7 mouse cellular contexts compared by ENCODE assay signal in the genomic region with DNA sequence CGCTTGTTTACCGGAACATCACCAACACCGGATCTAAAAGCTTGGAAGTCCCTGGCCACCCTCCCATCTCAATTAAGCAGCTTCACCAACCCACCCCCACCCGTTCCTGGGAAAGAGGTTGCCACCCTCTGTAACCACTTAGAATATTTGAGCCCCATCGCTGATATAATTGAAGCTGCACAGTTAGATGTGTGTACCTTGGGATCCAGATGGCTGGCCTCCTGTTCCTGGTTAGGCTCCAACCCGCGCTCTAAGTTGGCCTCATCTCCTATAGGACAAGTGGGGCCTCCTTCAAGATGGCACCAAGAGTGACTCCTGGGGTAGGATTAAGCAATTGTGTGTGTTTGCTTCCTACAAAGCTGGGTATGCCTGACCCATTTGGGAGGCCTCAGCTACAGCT.
DNase-seq lines count a peak whose midpoint lies in the region; ATAC-seq and TF ChIP-seq lines count a peak whose summit lies in the region.

No protein-coding gene starts in this region.

- H3K4me1 ChIP-seq in forebrain, embryonic 12.5 days, result peaks cover 12% of the 10 kb centered on the region
- peaks cover 59% of the 10 kb centered on the region for H3K4me1 ChIP-seq in liver, embryonic 15.5 days (replicated peaks)

- intact Hi-C loops in gastrocnemius, postnatal 36 days (cut with DNase I), result no loop called here

- no peak overlapping the region for H3K4me3 ChIP-seq in layer of hippocampus, adult 2 months
- no peak overlapping the region for H3K4me3 ChIP-seq in forebrain, embryonic 12.5 days (replicated peaks)
- H3K4me3 ChIP-seq in liver, embryonic 15.5 days (replicated peaks), result no peak overlapping the region

- 0 out of 2 replicates have a peak overlapping the region, but pooled peaks have one; percentile 7 for H3K9ac ChIP-seq in forebrain, embryonic 12.5 days
- no peak overlapping the region for H3K9ac ChIP-seq in liver, embryonic 15.5 days

- H3K27ac ChIP-seq in layer of hippocampus, adult 2 months, result peak overlapping the region; percentile 76
- peak overlapping the region; percentile 66; the same call in 1 of the 2 replicates for H3K27ac ChIP-seq in forebrain, embryonic 12.5 days
- no peak overlapping the region; the same call in 1 of the 2 replicates for H3K27ac ChIP-seq in liver, embryonic 15.5 days (replicated peaks)

- H3K9me3 ChIP-seq in forebrain, embryonic 12.5 days, result no peaks in the 10 kb centered on the region
- no peaks in the 10 kb centered on the region for H3K9me3 ChIP-seq in liver, embryonic 15.5 days (replicated peaks)

- no peaks in the 10 kb centered on the region for H3K36me3 ChIP-seq in forebrain, embryonic 12.5 days (replicated peaks)
- no peaks in the 10 kb centered on the region for H3K36me3 ChIP-seq in liver, embryonic 15.5 days (replicated peaks)

- ATAC-seq in forebrain, embryonic 12.5 days (ENCODE audit: low FRiP score), result peak; percentile 33; the same call in 1 of the 2 replicates
- ATAC-seq in liver, embryonic 15.5 days (ENCODE audit: insufficient read depth), result no peak

- 0 out of 2 replicates have a peak, but pooled peaks cover 4% of the 10 kb centered on the region for H3K27me3 ChIP-seq in forebrain, embryonic 12.5 days
- no peaks in the 10 kb centered on the region for H3K27me3 ChIP-seq in liver, embryonic 15.5 days

- DNase-seq in layer of hippocampus, adult 2 months (ENCODE audit: low spot score in 2 of 2), result peak in 1 of 2 experiments; percentile 18
- DNase-seq in layer of hippocampus, adult 9-10 months (ENCODE audit: low spot score), result no peak
- peak; percentile 52 for DNase-seq in cerebellum, adult 9-10 months
- no peak for DNase-seq in gastrocnemius, postnatal 36 days
- DNase-seq in lung, postnatal 36 days, result no peak

- peak overlapping the region; percentile 37 for H3K4me2 ChIP-seq in forebrain, embryonic 12.5 days
- 0 out of 2 replicates have a peak overlapping the region, but pooled peaks have one; percentile 27 for H3K4me2 ChIP-seq in liver, embryonic 15.5 days

- WGBS in forebrain, embryonic 12.5 days, result 28% methylated on average over 7 of the region's 7 CpGs
- 54% methylated on average over 7 of the region's 7 CpGs for WGBS in liver, embryonic 15.5 days (ENCODE audit: insufficient replicate concordance)

- no peak for TF ChIP-seq CTCF in layer of hippocampus, adult 2 months (conservative IDR thresholded peaks at IDR 0.05)
